Mouse (Mus musculus) liver, postnatal 0 days (tissue): ENCODE data around the gene Myo6.

ENCODE experiments used
- CTCF ChIP-seq: sonication (generic); IDR thresholded peaks from 2 replicates; pipeline ENCODE4 v1.5.1; 2016; ENCODE audit warnings: antibody characterized with exemption, low read depth
- EP300 ChIP-seq: IDR thresholded peaks from 2 replicates; pipeline ENCODE4 v1.6.1; 2016; ENCODE audit warnings: antibody characterized with exemption, low read depth, mild to moderate bottlenecking

- TF ChIP-seq CTCF (no peak), EP300 (no peak)
These were observed 97.7 kb downstream of the Myo6 start for GRCm38 (mm10) chr9:80262367-80263026.
